15 mouse cellular contexts compared by ENCODE assay signal in the genomic region with DNA sequence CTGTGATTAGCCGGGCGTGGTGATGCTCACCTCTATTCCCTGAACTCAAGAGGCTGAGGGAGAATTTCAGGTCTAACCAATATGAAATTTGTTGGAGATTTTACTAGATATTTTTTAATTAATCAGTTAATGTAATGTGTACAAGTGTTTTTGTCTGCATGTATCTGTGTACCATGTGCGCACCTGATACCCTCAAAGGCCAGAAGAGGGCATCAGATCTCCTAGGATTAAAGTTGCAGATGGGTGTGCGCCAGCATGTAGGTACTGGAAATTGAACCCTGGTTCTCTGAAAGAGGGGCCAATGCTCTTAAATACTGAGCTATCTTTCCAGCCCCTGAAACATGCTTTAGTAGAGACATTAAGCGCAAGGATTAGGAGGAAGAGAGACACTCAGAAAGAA.
DNase-seq lines count a peak whose midpoint lies in the region; ATAC-seq and TF ChIP-seq lines count a peak whose summit lies in the region.
"Had no signal": no experiment of that assay in that cellular context is flagged by ENCODE, and none has a peak within 500 bp of the region (broad histone marks: within the 10 kb centered on the region; RNA-seq: fewer than 3 reads in every experiment).

No protein-coding gene starts in this region.

- no peaks in the 10 kb centered on the region for H3K9me3 ChIP-seq in stomach, postnatal 0 days (ENCODE audit: control insufficient read depth, low read length)

- H3K27ac ChIP-seq in layer of hippocampus, adult 2 months = no peak overlapping the region
- no peak overlapping the region for H3K27ac ChIP-seq in stomach, postnatal 0 days (replicated peaks)
- H3K27ac ChIP-seq: hindbrain, embryonic 10.5 days; midbrain, embryonic 12.5 days had no signal

- 96% methylated on average over 5 of the region's 5 CpGs for WGBS in stomach, postnatal 0 days

- ATAC-seq in stomach, postnatal 0 days (ENCODE audit: low FRiP score, low TSS enrichment) = no peak

- no peak overlapping the region for H3K4me2 ChIP-seq in stomach, postnatal 0 days (replicated peaks; ENCODE audit: low read depth)
- H3K4me2 ChIP-seq: heart, embryonic 11.5 days; midbrain, embryonic 12.5 days had no signal

- no peak for TF ChIP-seq EP300 in stomach, postnatal 0 days (optimal IDR thresholded peaks at IDR 0.05)

- H3K9ac ChIP-seq in stomach, postnatal 0 days (ENCODE audit: low read length) = no peak overlapping the region
- H3K9ac ChIP-seq: midbrain, embryonic 12.5 days had no signal

- no peaks in the 10 kb centered on the region for H3K27me3 ChIP-seq in stomach, postnatal 0 days (ENCODE audit: control insufficient read depth, insufficient read depth, low read length)

- DNase-seq in layer of hippocampus, adult 2 months (ENCODE audit: low spot score in 2 of 2) = no peak
- no peak for DNase-seq in layer of hippocampus, postnatal 14 days (ENCODE audit: low spot score in 2 of 2)
- peak; percentile 10 for DNase-seq in thymus, postnatal 14 days
- DNase-seq in thymus, postnatal 36 days = no peak
- DNase-seq in R1 (ENCODE audit: low read depth, low spot score) = peak; percentile 69
- no peak for DNase-seq in stomach, postnatal 0 days (ENCODE audit: low spot score)
- DNase-seq in spleen, postnatal 10 days (ENCODE audit: low spot score in 2 of 2) = no peak
- DNase-seq: cerebellum, adult 9-11 months; kidney, adult 18-20 months; lung, adult 2 months; right cerebral cortex, adult 18-20 months had no signal

- no peaks in the 10 kb centered on the region for H3K4me1 ChIP-seq in stomach, postnatal 0 days (replicated peaks; ENCODE audit: control insufficient read depth, insufficient read depth)

- H3K36me3 ChIP-seq in stomach, postnatal 0 days (ENCODE audit: control insufficient read depth, insufficient read depth, low read length) = no peaks in the 10 kb centered on the region
- H3K36me3 ChIP-seq: G1E; hindbrain, embryonic 10.5 days; midbrain, embryonic 12.5 days had no signal

- no peak overlapping the region for H3K4me3 ChIP-seq in layer of hippocampus, adult 2 months
- H3K4me3 ChIP-seq in stomach, postnatal 0 days (ENCODE audit: low read depth, low read length) = no peak overlapping the region
- H3K4me3 ChIP-seq: hindbrain, embryonic 10.5 days; midbrain, embryonic 12.5 days had no signal

- peak; percentile 64 for TF ChIP-seq CTCF in layer of hippocampus, adult 2 months (conservative IDR thresholded peaks at IDR 0.05)
- TF ChIP-seq CTCF in stomach, postnatal 0 days (IDR thresholded peaks at IDR 0.05; ENCODE audit: low read depth) = peak; percentile 54

Comparison
In these comparisons a context has a peak if more than half of its experiments do, and no peak if none do; other contexts are left out.
1. DNase-seq: peak in thymus, postnatal 14 days (single experiment) and R1 (single experiment); none in layer of hippocampus, adult 2 months (0 of 2), layer of hippocampus, postnatal 14 days (0 of 2), thymus, postnatal 36 days (0 of 2), stomach, postnatal 0 days (single experiment) and spleen, postnatal 10 days (0 of 2).